Mouse (Mus musculus) layer of hippocampus, postnatal 10 days (tissue): ENCODE data around the gene Mfsd5. TPM values are rescaled to one million over a fixed set of nuclear protein-coding genes. Genes with fewer than 3 reads are reported as not detected.

Source experiments
- DNase-seq, 2 experiments: peaks; one replicate each; pipeline ENCODE4 v3.0.0; 2021; ENCODE audit warnings: low spot score in 2 of 2
- long read RNA-seq: library from polyadenylated mRNA; stranded (forward); transcript quantifications from one replicate; pipeline ENCODE4 v2.0.0, GENCODE M21; 2023
- total RNA-seq, 2 experiments: library from RNA; stranded (reverse); gene quantifications; 2 replicates each; pipeline ENCODE4 v1.2.3; 2021

The Mfsd5 gene
- total RNA-seq, result 10 to 100 TPM; 33.3 to 33.9 TPM
- long read RNA-seq, transcript Mfsd5-201 (2 exons, 1,754 nt), result major isoform, 66 of 111 reads
- long read RNA-seq, partial matches to known transcripts, result 0 of 111 reads
- long read RNA-seq, other reads (novel, unspliced or antisense), result 45 of 111 reads

DNA sequence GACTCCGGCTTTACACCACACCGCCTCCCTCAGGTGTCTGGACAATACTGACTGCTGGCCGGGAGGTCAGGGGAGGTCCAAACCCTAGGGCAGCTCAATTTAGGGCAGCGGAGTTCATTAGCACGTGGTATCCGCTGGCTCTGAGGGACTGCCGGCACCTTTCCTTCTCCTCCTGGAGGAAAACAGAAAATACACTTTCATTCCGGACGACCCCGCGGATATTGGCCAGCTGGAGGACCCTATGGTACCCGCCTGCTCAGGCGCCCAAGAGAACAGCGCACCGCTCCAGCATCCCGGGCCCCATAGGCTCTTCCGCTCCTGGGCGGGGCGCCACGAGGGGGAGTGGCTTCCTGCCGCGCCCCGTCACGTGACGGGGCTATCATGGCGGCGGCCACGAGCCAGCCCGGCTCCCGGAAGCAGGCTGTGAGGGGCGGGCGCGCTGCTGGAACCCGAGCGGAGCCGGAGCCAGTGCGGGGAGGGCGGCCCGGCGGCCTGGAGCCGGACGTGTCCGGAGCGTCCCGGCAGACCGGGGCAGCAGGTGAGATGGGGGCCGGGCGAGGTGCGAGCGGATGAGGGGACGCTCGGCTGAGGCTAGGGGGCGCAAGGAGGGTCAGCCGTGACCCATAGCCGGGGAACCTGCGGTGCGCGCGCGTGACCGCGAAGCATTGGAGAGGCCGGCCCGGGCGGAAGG is at the start of gene Mfsd5:
Gene Mfsd5, plus strand, starts transcription at position 363 of the 691 bp plus-strand sequence.
- peak; percentile 84 to 91 for DNase-seq

DNA sequence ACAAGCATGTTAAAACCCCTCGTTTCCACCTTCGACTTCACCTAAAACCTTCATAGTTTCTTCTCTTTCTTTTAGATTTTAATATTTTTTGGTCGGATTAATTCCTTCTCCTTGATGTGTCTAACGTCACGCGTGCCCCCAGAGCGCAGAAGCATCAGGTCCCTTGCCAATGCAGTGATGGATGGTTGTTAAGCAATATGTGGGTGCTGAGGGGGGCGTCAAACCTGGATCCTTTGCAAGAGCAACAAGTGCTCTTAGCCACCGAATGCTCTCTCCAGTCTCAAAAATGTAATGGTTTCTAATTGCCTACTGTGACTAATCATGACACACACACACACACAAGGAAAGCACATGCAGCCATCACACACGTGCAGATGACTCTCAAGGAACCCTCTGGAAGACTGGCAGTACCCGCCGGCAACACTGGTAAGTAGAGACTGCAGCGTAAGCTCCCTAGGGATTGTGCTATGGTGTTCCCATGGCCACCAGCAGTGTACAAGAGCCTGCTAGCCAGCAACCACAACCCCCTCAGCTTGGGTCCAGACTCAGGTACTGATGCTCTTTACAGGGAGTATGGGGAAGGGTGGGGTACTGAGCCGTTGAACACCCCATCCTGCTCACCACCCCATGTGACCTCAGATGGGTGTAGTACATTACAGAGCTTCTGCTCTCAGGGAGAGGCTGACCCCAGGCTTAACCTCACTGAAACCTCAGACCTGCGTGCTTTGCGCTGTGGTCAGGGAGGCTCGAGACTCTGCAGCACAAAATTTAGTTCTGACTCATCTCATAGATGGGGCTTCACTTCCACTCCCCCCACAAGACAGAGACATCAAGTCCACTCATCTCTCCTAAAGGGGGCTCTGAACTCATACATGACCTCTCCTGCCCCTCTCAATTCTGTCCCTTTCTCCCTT is 48.6 kb upstream of the Mfsd5 start:
- DNase-seq, result no peak

DNA sequence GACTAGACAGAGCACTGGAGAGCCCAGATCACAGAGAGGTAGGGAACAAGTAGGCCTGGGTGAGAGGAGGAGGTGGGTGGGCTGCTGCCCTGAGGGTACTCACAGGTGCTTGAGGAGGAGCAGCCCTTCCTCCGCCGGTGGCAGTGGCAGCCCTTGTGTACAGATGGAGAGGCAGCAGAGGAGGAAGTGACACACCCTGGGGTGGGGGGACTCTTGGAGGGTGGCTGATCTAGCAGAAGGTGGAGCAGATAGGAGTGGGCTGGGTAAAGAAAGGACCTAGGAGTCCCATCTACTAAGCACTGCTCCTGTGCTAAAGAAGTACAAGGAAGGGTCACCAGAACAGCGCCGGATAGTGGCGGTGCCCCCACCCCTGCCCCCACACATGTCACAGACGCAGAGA is 47.5 kb upstream of the Mfsd5 start, which contains the start of gene Itgb7:
Gene Itgb7, minus strand, starts transcription at position 197 of the 400 bp plus-strand sequence.
- no peak for DNase-seq

DNA sequence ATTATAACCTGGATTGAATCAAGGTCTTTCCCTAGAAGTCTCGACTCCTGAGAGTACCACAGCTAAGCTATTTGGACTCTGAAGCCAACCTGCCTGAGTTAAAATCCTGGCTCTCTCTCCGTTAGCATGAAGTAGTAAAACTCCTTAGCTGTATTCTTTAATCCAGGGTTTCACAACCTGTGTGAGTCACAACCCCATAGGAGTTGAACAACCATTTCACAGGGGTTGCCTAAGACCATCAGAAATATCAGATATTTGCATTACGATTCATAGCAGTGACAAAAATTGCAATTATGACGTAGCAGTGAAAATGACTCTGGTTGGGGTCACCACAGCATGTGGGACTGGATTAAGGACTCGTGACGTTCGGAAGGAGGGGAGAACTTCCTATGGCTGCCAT is 46.5 kb upstream of the Mfsd5 start:
- no peak for DNase-seq

DNA sequence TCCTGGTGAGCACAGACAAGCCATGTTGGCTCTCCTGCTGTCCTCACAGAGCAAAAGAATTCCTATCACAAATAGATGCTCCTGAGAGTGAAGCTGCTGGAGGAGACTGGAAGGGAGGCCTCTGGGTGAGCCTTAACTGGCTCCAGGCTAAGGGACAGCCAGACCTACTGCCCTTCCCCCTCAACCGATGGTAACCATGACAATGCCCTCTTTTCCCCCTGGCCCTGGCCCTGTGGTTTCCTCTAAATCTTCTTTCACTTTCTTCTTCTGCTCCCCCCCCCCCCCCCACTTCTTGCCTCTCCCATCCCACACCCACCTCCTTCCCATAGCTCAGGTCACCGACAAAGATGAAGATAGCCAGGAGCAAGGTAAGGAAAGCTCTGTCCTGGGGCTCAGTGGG is 45.4 kb upstream of the Mfsd5 start:
- no peak for DNase-seq

DNA sequence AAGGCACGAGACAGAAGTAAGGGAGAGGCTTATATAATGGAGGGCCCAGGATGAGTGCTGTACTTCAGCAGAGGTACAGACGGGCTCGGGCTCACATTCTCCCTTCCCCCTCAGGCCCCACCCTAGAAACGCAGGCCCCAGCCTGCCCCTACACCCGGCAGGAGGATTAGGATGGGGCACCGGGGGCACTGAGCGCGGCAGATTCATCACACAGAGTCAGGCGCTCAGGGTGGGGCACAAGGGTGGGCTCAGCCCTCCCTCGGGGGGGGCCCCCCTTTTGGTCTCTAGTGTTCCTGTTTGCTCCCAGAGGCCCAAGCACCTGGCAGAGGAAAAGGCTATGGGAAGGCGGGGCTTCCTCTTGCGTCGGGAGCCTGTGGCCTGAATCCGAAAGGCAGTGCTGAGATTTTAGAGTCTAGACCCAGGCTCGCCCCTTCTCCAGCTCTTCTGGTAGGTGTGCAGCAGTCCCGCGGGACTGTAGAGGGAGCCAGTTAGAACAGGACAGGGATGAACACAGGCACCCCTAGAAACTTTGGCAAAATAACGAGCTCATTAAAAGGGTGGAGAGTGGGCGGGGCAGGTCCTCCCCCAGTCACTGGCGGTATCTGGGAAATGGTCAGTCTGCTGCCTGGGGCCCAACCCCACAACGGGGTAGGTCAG is 43.8 kb upstream of the Mfsd5 start:
- no peak for DNase-seq

DNA sequence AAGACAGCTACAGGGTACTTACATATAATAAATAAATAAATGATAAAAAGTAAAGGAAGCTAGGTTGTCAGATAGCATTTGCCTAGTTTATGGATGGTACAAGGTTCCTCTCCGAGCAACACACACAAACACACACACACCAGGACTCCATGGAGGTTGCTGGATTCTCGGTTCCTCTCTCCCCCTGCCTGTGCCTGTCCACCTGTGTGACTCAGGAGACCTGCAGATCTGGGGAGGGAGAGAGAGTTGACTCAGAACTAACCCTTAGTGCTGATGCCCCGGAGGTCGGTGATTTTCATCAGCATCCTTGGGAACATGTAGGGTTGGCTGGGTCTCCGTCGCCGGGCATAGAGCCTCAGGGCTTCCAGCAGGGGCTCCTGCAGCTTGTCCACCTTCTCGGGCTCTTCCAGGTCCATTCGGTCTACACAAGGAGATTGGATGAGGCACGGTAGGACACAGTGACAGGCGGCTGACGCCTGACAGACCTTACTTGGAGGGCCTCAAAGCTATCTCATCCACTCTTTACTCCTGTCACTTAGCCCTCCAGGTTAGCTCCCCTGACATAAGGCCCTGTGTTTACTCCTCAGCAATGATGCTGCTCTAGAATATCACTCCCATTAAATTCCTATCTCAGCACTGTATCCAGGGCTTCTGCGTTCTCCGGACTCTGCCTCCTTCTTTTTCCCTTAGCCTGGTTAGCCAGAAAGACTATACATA is 40.6 kb upstream of the Mfsd5 start:
- DNase-seq, result no peak

DNA sequence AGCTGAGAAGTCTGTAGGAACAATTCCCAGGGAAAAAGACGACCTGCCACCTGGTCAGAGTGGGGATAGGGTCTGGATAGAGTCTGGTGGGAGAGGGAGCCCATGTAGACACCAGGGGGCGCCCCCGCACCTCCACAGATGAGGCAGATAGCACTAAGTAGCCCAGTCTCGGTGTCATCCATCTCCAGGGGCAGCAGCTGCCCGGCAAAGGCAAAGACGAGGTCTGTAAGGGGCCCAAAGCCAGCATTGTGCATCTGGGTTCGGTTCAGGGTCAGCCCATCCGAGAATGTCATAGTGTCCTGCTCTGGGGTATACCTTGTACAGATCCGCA is 40.0 kb upstream of the Mfsd5 start:
- DNase-seq, result peak; percentile 88 to 89

DNA sequence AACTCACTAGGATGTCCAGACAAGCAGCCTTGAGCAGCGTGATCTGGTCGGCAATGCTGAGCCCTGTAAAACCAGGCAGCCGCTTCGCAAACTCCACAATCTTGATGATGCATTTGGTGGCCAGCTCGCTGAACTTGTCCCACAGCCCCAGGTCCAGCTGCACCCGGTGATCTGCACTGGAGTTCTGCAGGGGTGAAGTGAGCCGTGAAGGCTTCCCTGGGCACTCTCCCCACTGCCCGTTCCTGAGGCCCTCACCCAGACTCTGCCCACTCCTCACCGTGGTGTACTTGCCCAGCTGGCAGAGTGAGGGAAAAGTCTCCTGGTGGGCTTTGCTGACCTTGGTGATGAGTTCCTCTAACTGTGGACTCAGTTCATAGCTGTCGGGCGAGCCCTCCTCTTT is 39.4 kb upstream of the Mfsd5 start:
- DNase-seq, result no peak

DNA sequence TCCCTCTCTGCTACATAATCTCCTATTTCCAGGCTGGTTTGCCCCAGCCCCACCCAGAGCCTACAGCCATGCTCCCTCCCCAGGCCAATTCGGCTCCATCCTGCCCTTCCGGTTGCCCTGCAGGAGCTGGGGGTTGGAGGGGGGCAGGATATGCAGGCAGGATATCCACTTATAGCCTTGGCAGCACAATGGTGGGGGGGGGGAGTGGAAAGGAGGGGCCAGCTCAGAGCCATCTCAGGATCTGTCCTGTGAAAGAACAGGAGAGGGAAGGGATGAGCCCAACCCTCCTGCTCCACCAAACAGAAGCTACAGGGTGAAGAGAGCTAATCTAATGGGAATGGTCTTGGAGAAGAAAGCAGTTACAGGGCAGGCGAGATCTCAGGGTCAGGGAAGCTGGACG is 38.6 kb upstream of the Mfsd5 start:
- no peak for DNase-seq

DNA sequence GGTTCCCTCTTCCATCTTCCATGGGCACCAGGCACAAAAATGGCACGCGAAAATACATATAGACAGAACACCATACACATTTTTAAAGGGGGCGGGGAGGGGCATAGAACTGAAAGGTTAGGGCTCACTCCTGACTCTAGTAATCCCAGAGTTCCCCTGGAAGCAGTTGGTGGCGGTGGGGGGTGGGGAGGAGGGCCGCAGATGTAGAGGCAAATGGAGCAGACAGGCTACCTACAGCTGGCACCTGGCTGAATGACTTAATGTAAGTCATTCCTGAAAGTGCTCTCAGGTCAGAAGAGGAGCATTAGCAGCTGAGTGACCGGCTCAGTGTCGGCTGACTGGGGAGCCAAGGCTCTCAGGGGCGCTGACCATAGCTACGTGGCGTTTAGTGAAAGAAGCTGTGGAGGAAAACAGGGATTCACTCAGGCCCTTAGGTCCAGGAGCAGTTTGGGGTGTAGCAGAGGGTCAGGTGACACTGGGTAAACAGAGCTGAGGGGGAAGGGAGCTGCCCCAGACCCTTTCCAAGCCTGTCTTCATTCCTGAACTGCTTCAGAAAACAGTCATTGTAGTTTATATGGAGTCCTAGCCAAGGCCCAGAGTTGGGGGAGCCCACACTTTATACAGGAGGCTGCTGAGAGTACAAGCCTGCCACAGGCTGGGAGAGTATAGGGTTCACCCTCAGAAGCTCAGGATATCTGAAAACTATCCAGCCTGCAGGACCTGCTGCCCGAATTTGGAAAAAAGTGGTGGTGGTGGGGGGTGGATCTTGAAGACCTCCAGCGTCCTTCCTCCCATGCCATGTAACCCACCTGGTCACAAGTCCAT is 36.6 kb upstream of the Mfsd5 start:
- DNase-seq, result no peak

DNA sequence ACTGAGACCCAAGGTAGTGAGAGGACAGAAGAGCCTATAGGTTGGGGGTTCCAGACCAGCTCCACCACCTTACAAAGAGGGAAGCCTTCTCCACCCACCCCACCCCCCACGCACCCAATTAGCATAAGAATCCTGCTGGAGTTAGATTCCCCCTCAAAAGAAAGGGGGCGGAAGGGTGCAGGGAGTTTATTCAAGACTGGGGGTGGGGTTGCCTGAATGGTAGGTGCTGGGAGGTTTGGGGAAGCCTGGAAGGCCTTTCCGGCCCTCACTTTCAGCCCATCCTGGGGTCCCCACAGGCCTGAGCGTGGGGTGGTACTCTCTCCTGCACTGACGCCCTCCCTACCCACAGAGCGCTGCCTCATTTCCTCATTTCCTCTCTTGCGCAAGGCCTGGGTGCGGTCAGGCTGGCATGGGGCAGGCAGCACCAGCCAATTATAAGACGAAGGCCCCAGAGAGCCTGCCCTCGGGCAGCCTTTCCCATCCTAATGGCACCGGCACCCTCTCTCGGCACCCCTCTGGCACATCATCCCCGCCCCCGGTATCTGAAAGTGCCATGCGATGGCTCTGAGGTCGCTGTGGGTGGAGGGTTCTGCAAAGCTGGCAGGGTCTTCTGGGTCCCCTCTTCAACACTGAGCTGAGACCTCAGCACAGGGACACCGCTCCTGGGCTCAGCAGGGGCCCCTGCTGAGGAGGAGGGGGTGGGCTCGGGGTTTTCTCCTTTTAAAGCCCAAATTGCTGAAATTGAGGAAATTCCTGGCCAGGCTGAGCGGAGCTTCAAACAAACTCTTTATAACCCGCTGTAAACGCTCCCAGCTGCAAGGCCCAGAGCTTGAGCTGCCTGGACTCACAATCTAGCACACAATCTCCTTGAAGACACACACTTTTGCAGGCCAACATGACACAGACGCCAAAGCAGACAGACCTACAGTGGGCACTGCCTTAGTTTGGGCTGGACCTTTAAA is 35.7 kb upstream of the Mfsd5 start:
- DNase-seq, result no peak

DNA sequence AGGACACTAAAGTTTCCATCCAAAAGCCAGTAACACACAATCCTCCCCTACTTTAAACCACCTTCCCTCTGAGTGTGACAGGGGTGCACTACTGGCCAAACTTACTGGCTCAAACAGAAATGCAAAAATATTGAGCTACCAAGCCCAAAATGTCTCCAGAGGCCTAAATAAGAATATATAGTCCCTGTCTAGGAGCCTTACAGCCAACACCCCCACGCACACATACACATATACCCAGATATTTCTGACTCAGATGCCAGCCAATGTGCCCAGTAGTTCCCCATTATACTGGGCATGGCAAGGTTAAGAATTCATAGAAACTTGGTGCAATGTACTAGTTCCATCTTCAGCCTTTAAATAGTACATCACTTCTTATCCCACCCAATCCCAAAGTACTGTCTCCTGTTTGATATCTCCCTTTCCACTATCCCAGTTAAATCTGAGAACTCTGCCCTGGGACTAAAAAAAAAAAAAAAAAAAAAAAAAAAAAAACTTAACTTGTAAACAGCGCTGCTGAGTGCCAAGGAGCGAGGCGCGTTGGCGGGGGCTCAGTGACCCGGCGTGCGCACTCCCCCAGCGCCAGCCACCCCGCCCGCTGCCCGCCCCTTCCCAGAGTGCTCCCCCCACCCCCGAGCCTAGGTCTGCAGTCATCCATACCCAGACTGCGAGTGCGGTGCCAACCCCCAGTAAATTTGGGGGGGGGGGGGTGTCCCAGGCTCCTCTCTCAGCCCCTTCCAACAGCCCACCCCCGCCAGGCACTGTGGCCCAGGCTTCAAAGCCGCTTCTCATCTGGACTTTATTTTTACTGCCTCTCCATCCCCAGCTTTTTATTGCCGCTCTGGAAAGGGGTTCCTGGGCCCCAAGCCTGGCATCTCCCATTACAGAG is 34.7 kb upstream of the Mfsd5 start:
- no peak for DNase-seq

DNA sequence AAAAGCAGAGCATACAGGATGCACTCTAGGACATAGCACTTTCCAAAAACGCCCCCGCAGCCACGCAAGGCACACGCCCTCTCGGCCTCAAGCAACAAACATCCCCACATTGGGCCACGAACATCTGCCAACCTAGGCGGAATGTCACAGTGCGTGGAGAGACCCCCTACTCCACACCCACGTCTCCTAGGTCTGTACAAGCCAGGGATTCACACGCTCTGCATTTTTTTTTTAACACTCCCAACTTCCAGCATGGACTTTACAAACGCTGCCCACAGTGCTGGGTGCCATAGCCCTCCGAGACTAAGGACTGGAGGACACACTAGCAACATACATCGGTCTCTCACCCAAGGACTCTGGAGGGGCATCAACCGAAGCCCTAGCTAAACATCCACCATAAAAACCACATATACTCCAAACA is 33.8 kb upstream of the Mfsd5 start:
- DNase-seq, result no peak

DNA sequence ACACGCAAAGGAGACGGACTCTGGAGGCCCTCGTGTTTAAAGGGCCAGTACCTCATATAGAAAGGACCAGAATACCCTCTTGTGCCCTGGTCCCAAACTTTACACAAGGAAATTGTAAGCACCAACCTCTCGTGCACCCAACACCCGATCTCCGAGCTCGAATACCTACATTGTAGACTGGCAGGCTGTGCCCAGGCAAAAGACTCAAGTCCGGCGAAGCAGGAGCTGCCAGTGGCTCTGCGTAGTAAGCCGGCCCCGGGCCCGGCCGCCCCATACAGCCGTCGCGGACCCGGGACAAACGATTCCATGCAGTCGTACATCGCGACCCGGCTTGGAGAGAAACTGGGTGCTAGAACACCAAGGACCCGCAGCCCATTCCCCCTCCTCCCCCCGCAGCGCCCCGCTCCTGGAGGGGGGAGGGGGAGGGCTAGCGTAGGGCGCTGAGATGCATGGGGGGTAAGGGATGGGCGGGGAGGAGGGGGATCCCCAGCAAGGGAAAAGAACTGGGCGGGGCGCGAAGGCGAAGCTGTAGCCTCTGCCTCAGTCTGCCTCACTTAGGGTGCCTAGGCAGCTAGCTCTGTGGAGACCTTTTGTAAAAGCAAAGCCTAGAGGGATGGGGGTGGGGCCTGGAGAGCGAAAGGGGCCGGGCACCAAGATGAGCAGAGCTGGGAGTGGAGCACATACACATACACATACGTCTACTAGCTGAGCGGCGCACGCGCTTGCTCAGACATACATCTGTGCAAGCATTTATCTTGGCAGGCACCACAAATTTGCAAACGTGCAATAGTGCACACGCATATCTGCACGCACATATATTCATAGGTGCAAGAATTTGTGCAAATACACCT is 33.1 kb upstream of the Mfsd5 start:
- DNase-seq, result peak; percentile 61 to 74

DNA sequence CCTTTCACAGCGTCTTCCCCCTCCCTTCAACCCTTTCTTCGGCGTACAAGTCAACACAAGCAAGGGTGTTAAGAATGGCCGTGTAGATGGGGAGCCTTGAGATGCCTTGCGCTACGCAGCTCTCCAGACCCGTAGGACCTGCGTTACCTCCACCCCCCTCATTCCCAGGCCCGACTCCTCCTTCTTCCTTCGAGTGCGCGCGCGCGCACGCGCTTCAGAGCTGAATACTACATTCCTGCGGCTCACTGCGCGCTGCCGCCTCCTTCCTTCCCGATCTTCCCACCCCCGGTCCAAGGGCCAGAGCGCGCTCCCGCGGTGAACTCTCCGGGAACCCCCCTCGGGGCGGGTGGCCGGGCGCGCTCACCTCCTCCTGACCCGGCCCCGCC is 32.4 kb upstream of the Mfsd5 start:
- DNase-seq, result peak; percentile 77 to 85
